Mouse (Mus musculus) skeletal muscle tissue, adult 2 months (tissue): ENCODE results near the gene Macrod2.
"Not testable (repeated sequence)": the region's sequence is repeated elsewhere in the genome, so short reads cannot be mapped to it uniquely, and the experiment has no call there.

ENCODE experiments used
- DNase-seq: peaks from one replicate; pipeline ENCODE4 v3.0.0-alpha.2; 2012; ENCODE audit warnings: low read depth, low spot score

Macrod2 gene

GRCm38 (mm10) chr2:140698585-140698984 is 303.5 kb downstream of the Macrod2 start:
- no peak for DNase-seq

GRCm38 (mm10) chr2:140703377-140703776 is 308.3 kb downstream of the Macrod2 start:
- DNase-seq = no peak

GRCm38 (mm10) chr2:140704146-140704545 is 309.0 kb downstream of the Macrod2 start:
- no peak for DNase-seq

GRCm38 (mm10) chr2:140705278-140705677 is 310.2 kb downstream of the Macrod2 start:
- DNase-seq = no peak

GRCm38 (mm10) chr2:140707550-140707949 is 312.4 kb downstream of the Macrod2 start:
- DNase-seq = no peak

- no peak for DNase-seq
Observed at GRCm38 (mm10) chr2:140715822-140716221, 320.7 kb downstream of the Macrod2 start.

GRCm38 (mm10) chr2:140717407-140717806 is 322.3 kb downstream of the Macrod2 start:
- no peak for DNase-seq

GRCm38 (mm10) chr2:140732616-140733183 is 337.6 kb downstream of the Macrod2 start:
- DNase-seq = no peak

- DNase-seq = no peak
Observed at GRCm38 (mm10) chr2:140740511-140740910, 345.4 kb downstream of the Macrod2 start.

- not testable (repeated sequence) for DNase-seq
Observed at GRCm38 (mm10) chr2:140742954-140743353, 347.8 kb downstream of the Macrod2 start.

GRCm38 (mm10) chr2:140758881-140759280 is 363.8 kb downstream of the Macrod2 start:
- no peak for DNase-seq

GRCm38 (mm10) chr2:140759732-140760131 is 364.6 kb downstream of the Macrod2 start:
- no peak for DNase-seq

- DNase-seq = no peak
Observed at GRCm38 (mm10) chr2:140760137-140760536, 365.0 kb downstream of the Macrod2 start.

GRCm38 (mm10) chr2:140763076-140763891 is 368.2 kb downstream of the Macrod2 start:
- no peak for DNase-seq

- DNase-seq = no peak
Observed at GRCm38 (mm10) chr2:140769473-140769872, 374.4 kb downstream of the Macrod2 start.

GRCm38 (mm10) chr2:140772825-140773224 is 377.7 kb downstream of the Macrod2 start:
- DNase-seq = no peak

- DNase-seq = no peak
Observed at GRCm38 (mm10) chr2:140773456-140773855, 378.3 kb downstream of the Macrod2 start.

- DNase-seq = no peak
Observed at GRCm38 (mm10) chr2:140774808-140775370, 379.8 kb downstream of the Macrod2 start.

GRCm38 (mm10) chr2:140775448-140776101 is 380.5 kb downstream of the Macrod2 start:
- no peak for DNase-seq

- no peak for DNase-seq
Observed at GRCm38 (mm10) chr2:140778212-140778611, 383.1 kb downstream of the Macrod2 start.

GRCm38 (mm10) chr2:140783041-140783440 is 387.9 kb downstream of the Macrod2 start:
- DNase-seq = no peak

GRCm38 (mm10) chr2:140784626-140785025 is 389.5 kb downstream of the Macrod2 start:
- peak; percentile 5 for DNase-seq
